Mouse (Mus musculus): ENCODE data around the gene Cnn2.

DNA sequence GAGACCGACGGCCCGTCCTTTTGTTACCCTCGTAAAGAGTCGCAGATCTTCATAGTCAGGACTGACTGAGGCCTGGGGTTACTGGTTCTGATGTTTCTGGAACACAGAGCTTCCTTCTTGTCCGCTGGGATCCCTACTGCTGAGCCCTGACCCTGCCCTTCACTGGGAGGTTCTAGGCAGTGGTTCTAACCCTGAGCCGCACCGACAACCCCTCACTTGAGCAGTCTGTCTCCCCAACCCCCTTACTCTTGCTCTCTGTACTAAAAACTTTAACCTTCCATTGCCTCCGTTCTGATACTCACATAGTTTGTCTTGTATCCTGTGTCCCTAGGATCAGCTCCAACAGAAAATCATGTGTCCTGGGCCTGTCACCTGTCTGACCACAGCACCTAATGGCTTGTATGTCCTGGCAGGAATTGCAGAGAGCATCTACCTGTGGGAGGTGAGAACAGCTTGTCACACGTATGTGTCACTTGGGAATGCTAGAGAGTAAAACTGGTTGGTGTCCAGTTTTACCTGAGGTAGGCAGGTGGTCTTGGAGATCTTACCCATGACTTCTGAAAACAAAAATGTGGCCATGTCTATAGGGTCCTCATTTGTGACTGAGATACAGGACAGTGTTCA lies 27.6 kb upstream of the Cnn2 start:
- TF ChIP-seq REST (IDR thresholded peaks at IDR 0.05; ENCODE audit: insufficient read depth, insufficient read length) = no peak
- no peak for TF ChIP-seq TCF12 (IDR thresholded peaks at IDR 0.05; ENCODE audit: insufficient read depth, poor library complexity, severe bottlenecking)
- TF ChIP-seq POLR2A (IDR thresholded peaks at IDR 0.05; ENCODE audit: insufficient read length, low read depth) = no peak
- no peak for TF ChIP-seq E2F4 (IDR thresholded peaks at IDR 0.05; ENCODE audit: insufficient read depth)
- no peak for TF ChIP-seq MYOG (IDR thresholded peaks at IDR 0.05; ENCODE audit: control insufficient read depth in 1 of 3, insufficient read depth in 1 of 3, insufficient read length in 2 of 3, low read depth in 2 of 3)
- no peak for TF ChIP-seq USF1 (IDR thresholded peaks at IDR 0.05; ENCODE audit: low read depth)
- TF ChIP-seq MAX (IDR thresholded peaks at IDR 0.05; ENCODE audit: low read depth) = no peak

Measured in myocyte (in vitro differentiated cells).